In genomic region chr7:63757678-63758239, GRCm38 (mm10) we compare ENCODE assay signal across 8 mouse cellular contexts.
A peak's percentile ranks its signal among the peaks of the same experiment; 100 is the strongest.
DNase-seq lines count a peak whose midpoint lies in the region; ATAC-seq and TF ChIP-seq lines count a peak whose summit lies in the region.

No protein-coding gene starts in this region.

- H3K4me3 ChIP-seq in lung, embryonic 14.5 days (ENCODE audit: low read depth, low read length): peak overlapping the region; percentile 38
- H3K4me3 ChIP-seq in embryonic facial prominence, embryonic 14.5 days (ENCODE audit: low read depth, low read length): peak overlapping the region; percentile 44
- H3K4me3 ChIP-seq in intestine, embryonic 14.5 days (ENCODE audit: low read depth, low read length): peak overlapping the region; percentile 41
- peak overlapping the region; percentile 47 for H3K4me3 ChIP-seq in neural tube, embryonic 12.5 days

- DNase-seq in lung, embryonic 14.5 days: peak; percentile 11
- no peak for DNase-seq in lung, adult 18-20 months
- no peak for DNase-seq in embryonic facial prominence, embryonic 14.5 days (ENCODE audit: low spot score)
- DNase-seq in intestine, embryonic 14.5 days (ENCODE audit: low spot score): no peak
- DNase-seq in spleen, postnatal 14 days (ENCODE audit: low spot score in 2 of 2): no peak
- DNase-seq in B cell, adult 2 months: no peak
- no peak for DNase-seq in testis, postnatal 14 days (ENCODE audit: low spot score)

- no peak for TF ChIP-seq CTCF in lung, embryonic 14.5 days (IDR thresholded peaks at IDR 0.05; ENCODE audit: low read depth)

- no peak for ATAC-seq in lung, embryonic 14.5 days (ENCODE audit: insufficient read depth)
- ATAC-seq in embryonic facial prominence, embryonic 14.5 days (ENCODE audit: low read depth): no peak
- ATAC-seq in intestine, embryonic 14.5 days (replicated peaks; ENCODE audit: low FRiP score, low TSS enrichment, low read depth): no peak
- peak; percentile 2 for ATAC-seq in neural tube, embryonic 12.5 days (ENCODE audit: low FRiP score, low read depth)

- no peaks in the 10 kb centered on the region for H3K9me3 ChIP-seq in lung, embryonic 14.5 days (ENCODE audit: low read depth, low read length)
- H3K9me3 ChIP-seq in embryonic facial prominence, embryonic 14.5 days (ENCODE audit: control insufficient read depth, low read length): no peaks in the 10 kb centered on the region
- no peaks in the 10 kb centered on the region for H3K9me3 ChIP-seq in intestine, embryonic 14.5 days (ENCODE audit: control insufficient read depth, low read length)
- H3K9me3 ChIP-seq in neural tube, embryonic 12.5 days: no peaks in the 10 kb centered on the region

- no peak overlapping the region for H3K9ac ChIP-seq in lung, embryonic 14.5 days
- peak overlapping the region; percentile 40 for H3K9ac ChIP-seq in embryonic facial prominence, embryonic 14.5 days (ENCODE audit: low read depth, low read length)
- H3K9ac ChIP-seq in intestine, embryonic 14.5 days (ENCODE audit: low read length): no peak overlapping the region
- H3K9ac ChIP-seq in neural tube, embryonic 12.5 days: peak overlapping the region; percentile 42

- H3K27me3 ChIP-seq in lung, embryonic 14.5 days (ENCODE audit: insufficient read depth, low read length): peaks cover 78% of the 10 kb centered on the region
- H3K27me3 ChIP-seq in embryonic facial prominence, embryonic 14.5 days (replicated peaks; ENCODE audit: control insufficient read depth, insufficient read depth, low read length): peaks cover 85% of the 10 kb centered on the region
- peaks cover 84% of the 10 kb centered on the region for H3K27me3 ChIP-seq in intestine, embryonic 14.5 days (replicated peaks; ENCODE audit: control insufficient read depth, insufficient read depth, low read length)
- H3K27me3 ChIP-seq in neural tube, embryonic 12.5 days (replicated peaks): peaks cover 76% of the 10 kb centered on the region

- no peaks in the 10 kb centered on the region for H3K4me1 ChIP-seq in lung, embryonic 14.5 days (ENCODE audit: insufficient read depth)
- H3K4me1 ChIP-seq in embryonic facial prominence, embryonic 14.5 days (ENCODE audit: control insufficient read depth, insufficient read depth, low read length): 0 out of 2 replicates have a peak, but pooled peaks cover 4% of the 10 kb centered on the region
- H3K4me1 ChIP-seq in intestine, embryonic 14.5 days (replicated peaks; ENCODE audit: control insufficient read depth, insufficient read depth, low read length): peaks cover 13% of the 10 kb centered on the region
- peaks cover 28% of the 10 kb centered on the region for H3K4me1 ChIP-seq in neural tube, embryonic 12.5 days

- peak overlapping the region; percentile 66 for H3K4me2 ChIP-seq in lung, embryonic 14.5 days
- peak overlapping the region; percentile 69 for H3K4me2 ChIP-seq in embryonic facial prominence, embryonic 14.5 days (ENCODE audit: low read depth, low read length)
- peak overlapping the region; percentile 69 for H3K4me2 ChIP-seq in intestine, embryonic 14.5 days (ENCODE audit: low read length)
- peak overlapping the region; percentile 78 for H3K4me2 ChIP-seq in neural tube, embryonic 12.5 days (replicated peaks)

- no peaks in the 10 kb centered on the region for H3K36me3 ChIP-seq in lung, embryonic 14.5 days (ENCODE audit: insufficient read depth)
- H3K36me3 ChIP-seq in embryonic facial prominence, embryonic 14.5 days (ENCODE audit: control insufficient read depth, insufficient read depth, low read length): no peaks in the 10 kb centered on the region
- H3K36me3 ChIP-seq in intestine, embryonic 14.5 days (ENCODE audit: control insufficient read depth, insufficient read depth, low read length): no peaks in the 10 kb centered on the region
- H3K36me3 ChIP-seq in neural tube, embryonic 12.5 days: no peaks in the 10 kb centered on the region

- WGBS in lung, embryonic 14.5 days: under 1% methylated on average over 84 of the region's 85 CpGs
- WGBS in embryonic facial prominence, embryonic 14.5 days: under 1% methylated on average over 38 of the region's 85 CpGs
- WGBS in intestine, embryonic 14.5 days: under 1% methylated on average over 52 of the region's 85 CpGs
- under 1% methylated on average over 83 of the region's 85 CpGs for WGBS in neural tube, embryonic 12.5 days

- no peak overlapping the region for H3K27ac ChIP-seq in lung, embryonic 14.5 days (ENCODE audit: low read depth)
- no peak overlapping the region for H3K27ac ChIP-seq in embryonic facial prominence, embryonic 14.5 days (replicated peaks; ENCODE audit: low read depth, low read length)
- H3K27ac ChIP-seq in intestine, embryonic 14.5 days (ENCODE audit: low read depth): no peak overlapping the region
- no peak overlapping the region for H3K27ac ChIP-seq in neural tube, embryonic 12.5 days

Comparison
In these comparisons a context has a peak if more than half of its experiments do, and no peak if none do; other contexts are left out.
1. H3K9ac ChIP-seq: peak in embryonic facial prominence, embryonic 14.5 days (single experiment) and neural tube, embryonic 12.5 days (single experiment); none in lung, embryonic 14.5 days (single experiment) and intestine, embryonic 14.5 days (single experiment).
2. Peak in every context shown above with its lines, with median percentiles within 50 percentile points of each other: H3K4me2 ChIP-seq and H3K4me3 ChIP-seq.